Mouse (Mus musculus) heart, postnatal 0 days (tissue): Measurements from ENCODE around the gene Slc35b2.

Source experiments
- CTCF ChIP-seq: IDR thresholded peaks from 2 replicates; pipeline ENCODE4 v1.5.1; 2016; ENCODE audit warnings: antibody characterized with exemption, control low read depth, low read depth
- EP300 ChIP-seq: IDR thresholded peaks from 2 replicates; pipeline ENCODE4 v1.6.1; 2016; ENCODE audit warnings: antibody characterized with exemption, low read depth

DNA sequence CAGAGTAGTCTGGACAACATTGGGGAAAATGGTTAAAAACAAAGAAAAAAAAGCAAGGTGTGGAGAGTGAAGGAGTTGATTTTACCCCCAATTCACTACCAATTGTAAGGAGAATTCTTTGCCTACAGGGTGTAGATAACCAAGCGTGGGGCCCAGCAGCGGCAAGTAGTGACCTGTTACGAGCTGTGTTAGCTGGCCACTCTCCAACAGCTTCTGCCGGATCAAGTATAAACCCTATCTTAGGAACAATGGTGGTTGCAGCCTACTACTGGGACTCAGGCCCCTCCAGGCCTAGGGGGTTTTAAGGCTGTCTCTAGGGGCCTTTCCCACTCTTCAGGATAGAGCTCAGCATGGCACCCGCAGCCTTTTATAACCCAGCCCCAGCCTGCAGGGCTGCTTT is 14.6 kb downstream of the Slc35b2 start:
- no peak for TF ChIP-seq CTCF
- no peak for TF ChIP-seq EP300
